Mouse (Mus musculus): ENCODE results near the gene Ankrd6.

DNA sequence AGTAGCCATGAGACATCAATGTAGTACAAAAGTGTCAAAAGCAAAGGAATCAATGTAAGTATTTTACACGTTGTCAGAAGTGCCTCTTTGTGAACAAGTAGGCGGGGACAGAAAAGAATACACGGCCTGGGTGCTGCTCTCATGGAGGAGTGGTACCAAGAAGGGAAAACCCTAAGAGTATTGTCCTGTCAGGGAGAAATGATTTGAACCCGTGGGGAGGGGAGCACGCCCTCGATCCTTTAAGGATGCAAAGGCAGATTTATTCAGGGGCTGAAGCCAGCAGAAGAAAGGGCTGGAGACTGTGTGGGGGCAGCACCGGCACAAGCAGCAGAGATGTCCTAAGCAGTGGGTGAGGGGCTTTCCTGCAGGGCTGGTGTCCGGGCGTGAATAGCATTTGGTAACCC is 26.7 kb downstream of the Ankrd6 start:
- TF ChIP-seq MEF2A (IDR thresholded peaks at IDR 0.05; ENCODE audit: extremely low read depth, insufficient replicate concordance, low read depth, low read length, poor library complexity, severe bottlenecking) (no peak), POLR2A (IDR thresholded peaks at IDR 0.05; ENCODE audit: control insufficient read depth in 1 of 2, insufficient read depth in 1 of 2, low read depth in 1 of 2, low read length in 2 of 2, poor library complexity in 1 of 2) (no peak), ZKSCAN1 (IDR thresholded peaks at IDR 0.05; ENCODE audit: low read depth, low read length) (no peak), GABPA (IDR thresholded peaks at IDR 0.05; ENCODE audit: low read depth, low read length) (no peak), MAZ (IDR thresholded peaks at IDR 0.05; ENCODE audit: low read depth, low read length) (no peak), POLR2AphosphoS5 (IDR thresholded peaks at IDR 0.05; ENCODE audit: borderline replicate concordance, low read depth, low read length) (no peak), SIN3A (IDR thresholded peaks at IDR 0.05; ENCODE audit: low read length) (no peak), JUND (IDR thresholded peaks at IDR 0.05; ENCODE audit: low read depth, low read length) (no peak), TAL1 (IDR thresholded peaks at IDR 0.05; ENCODE audit: low read length) (no peak), TCF12 (IDR thresholded peaks at IDR 0.05; ENCODE audit: low read depth, low read length) (no peak), CHD1 (IDR thresholded peaks at IDR 0.05; ENCODE audit: low read depth, low read length) (no peak), USF1 (IDR thresholded peaks at IDR 0.05; ENCODE audit: low read depth, low read length) (no peak), EP300 (IDR thresholded peaks at IDR 0.05; ENCODE audit: low read depth in 1 of 2, low read length in 2 of 2) (no peak)
